In the genomic region with DNA sequence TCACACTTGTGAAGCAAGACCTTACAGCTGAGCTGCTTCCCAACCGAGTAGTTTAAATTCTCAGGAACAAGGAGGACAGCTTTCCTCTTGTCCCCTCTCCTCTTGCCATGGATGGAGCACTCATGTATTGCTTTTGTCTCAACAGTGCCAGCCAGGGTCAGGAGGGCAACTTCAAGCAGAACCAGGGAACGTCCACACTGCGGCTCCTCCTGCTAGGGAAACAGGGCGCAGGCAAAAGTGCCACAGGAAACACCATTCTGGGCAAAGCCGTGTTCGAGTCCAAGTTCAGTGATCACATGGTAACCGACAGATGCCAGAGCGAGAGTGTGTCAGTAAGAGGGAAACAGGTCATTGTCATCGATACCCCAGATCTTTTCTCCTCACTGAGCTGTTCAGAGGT, we compare ENCODE assay signal across 22 mouse cellular contexts. TPM values are rescaled to one million over a fixed set of nuclear protein-coding genes. Genes with fewer than 3 reads are reported as not detected.
DNase-seq lines count a peak whose midpoint lies in the region; TF ChIP-seq lines count a peak whose summit lies in the region.
"Had no signal": no experiment of that assay in that cellular context is flagged by ENCODE, and none has a peak within 500 bp of the region (broad histone marks: within the 10 kb centered on the region; RNA-seq: fewer than 3 reads in every experiment).

No protein-coding gene starts in this region.

- H3K27ac ChIP-seq in liver, adult 2 months (replicated peaks; ENCODE audit: insufficient read depth, low read depth, low read length) = no peak overlapping the region
- H3K27ac ChIP-seq: embryonic facial prominence, embryonic 10.5 days; embryonic facial prominence, embryonic 12.5 days; forebrain, embryonic 13.5 days; forebrain, embryonic 15.5 days had no signal

- no peaks in the 10 kb centered on the region; the same call in 1 of the 2 replicates for H3K4me1 ChIP-seq in liver, adult 2 months (ENCODE audit: control insufficient read depth, insufficient read depth, low read length)
- H3K4me1 ChIP-seq: embryonic facial prominence, embryonic 10.5 days; embryonic facial prominence, embryonic 12.5 days; forebrain, embryonic 13.5 days; forebrain, embryonic 15.5 days had no signal

- no peaks in the 10 kb centered on the region for H3K36me3 ChIP-seq in liver, adult 2 months (ENCODE audit: control insufficient read depth, insufficient read depth, low read length)
- H3K36me3 ChIP-seq: embryonic facial prominence, embryonic 10.5 days; embryonic facial prominence, embryonic 12.5 days; forebrain, embryonic 15.5 days; G1E had no signal

- 92% methylated on average over 9 of the region's 9 CpGs for WGBS in liver, adult 2 months

- TF ChIP-seq POLR2A in liver, adult 2 months (IDR thresholded peaks at IDR 0.05; ENCODE audit: extremely low read depth, insufficient read depth, low read length) = no peak

- H3K4me3 ChIP-seq in liver, adult 2 months (ENCODE audit: insufficient read depth, low read depth, low read length) = no peak overlapping the region
- H3K4me3 ChIP-seq: embryonic facial prominence, embryonic 10.5 days; embryonic facial prominence, embryonic 12.5 days; forebrain, embryonic 13.5 days; forebrain, embryonic 15.5 days had no signal

- TF ChIP-seq CTCF in liver, adult 2 months (IDR thresholded peaks at IDR 0.05; ENCODE audit: low read depth, low read length) = no peak

- H3K27me3 ChIP-seq in liver, adult 2 months (ENCODE audit: control insufficient read depth, insufficient read depth, low read length) = no peaks in the 10 kb centered on the region
- H3K27me3 ChIP-seq: CH12.LX; embryonic facial prominence, embryonic 12.5 days; forebrain, embryonic 13.5 days; forebrain, embryonic 15.5 days; Patski had no signal

- H3K79me2 ChIP-seq in liver, adult 2 months (ENCODE audit: control insufficient read depth, insufficient read depth, low read length) = no peaks in the 10 kb centered on the region; the same call in 1 of the 2 replicates

- no peak overlapping the region for H3K9ac ChIP-seq in liver, adult 2 months (ENCODE audit: low read depth, low read length)
- H3K9ac ChIP-seq: embryonic facial prominence, embryonic 12.5 days; forebrain, embryonic 13.5 days; forebrain, embryonic 15.5 days had no signal

- peak; percentile 75 for DNase-seq in heart, adult 11 months
- DNase-seq in heart, postnatal 4 days = no peak
- DNase-seq in liver, adult 2 months (ENCODE audit: extremely low read depth, low read depth, low spot score) = peak; percentile 29
- no peak for DNase-seq in liver
- DNase-seq in thymus, postnatal 4 days = peak; percentile 10
- DNase-seq in thymus, postnatal 14 days = no peak
- DNase-seq: adrenal gland, adult 8-10 months; adrenal gland, postnatal 14 days; adrenal gland, postnatal 36 days; B cell, adult 2 months; cerebellum, adult 11-12 months; cerebellum, adult 2 months; cerebellum, adult 9-10 months; cerebellum, postnatal 10 days; cerebellum, postnatal 25 days had no signal

RNA-seq across cellular contexts. Expression of a gene that starts 3.0 kb away (rescaled TPM):
- 1 to 10 TPM; 9.0 to 9.3 TPM for total RNA-seq in heart, postnatal 4 days (2021)
- total RNA-seq in liver, adult 2 months (2014; rRNA removed) = 6.1 and 6.4 TPM in 2 replicates
- 1.0 and 1.4 TPM in 2 replicates for polyA plus RNA-seq in liver, adult 2 months (2012; rRNA removed)
- polyA plus RNA-seq: G1E had no signal

RNA-seq across cellular contexts. Expression of a gene that starts 23.5 kb away (rescaled TPM):
- total RNA-seq in heart, postnatal 4 days (2021) = under 1 TPM; 0.41 to 0.50 TPM
- under 0.01 TPM in 2 replicates for total RNA-seq in liver, adult 2 months (2014; rRNA removed)
- polyA plus RNA-seq in liver, adult 2 months (2012; rRNA removed) = 0.06 and 0.10 TPM in 2 replicates
- polyA plus RNA-seq: G1E had no signal

RNA-seq across cellular contexts. Expression of a gene that starts 25.9 kb away (rescaled TPM):
- 1 to 10 TPM; 6.7 to 7.0 TPM for total RNA-seq in heart, postnatal 4 days (2021)
- total RNA-seq in liver, adult 2 months (2014; rRNA removed) = 11.6 and 12.2 TPM in 2 replicates
- 4.2 and 6.3 TPM in 2 replicates for polyA plus RNA-seq in liver, adult 2 months (2012; rRNA removed)

RNA-seq across cellular contexts. Expression of a gene that starts 34.3 kb away (rescaled TPM):
- 10 to 100 TPM; 41.2 to 50.1 TPM for total RNA-seq in heart, postnatal 4 days (2021)
- 11.9 and 15.1 TPM in 2 replicates for total RNA-seq in liver, adult 2 months (2014; rRNA removed)
- 3.9 and 5.5 TPM in 2 replicates for polyA plus RNA-seq in liver, adult 2 months (2012; rRNA removed)
- total RNA-seq: G1E had no signal
- polyA plus RNA-seq: G1E had no signal

RNA-seq across cellular contexts. Expression of a gene that starts 48.2 kb away (rescaled TPM):
- 1 to 10 TPM; 4.0 to 5.4 TPM for total RNA-seq in heart, postnatal 4 days (2021)
- 0.83 and 1.5 TPM in 2 replicates for total RNA-seq in liver, adult 2 months (2014; rRNA removed)
- 2.0 and 2.4 TPM in 2 replicates for polyA plus RNA-seq in liver, adult 2 months (2012; rRNA removed)
- polyA plus RNA-seq: G1E had no signal

Comparison
In these comparisons a context has a peak if more than half of its experiments do, and no peak if none do; other contexts are left out.
1. DNase-seq: peak in heart, adult 11 months (single experiment), liver, adult 2 months (single experiment) and thymus, postnatal 4 days (single experiment); none in heart, postnatal 4 days (single experiment), liver (single experiment) and thymus, postnatal 14 days (single experiment).